In the genomic region with DNA sequence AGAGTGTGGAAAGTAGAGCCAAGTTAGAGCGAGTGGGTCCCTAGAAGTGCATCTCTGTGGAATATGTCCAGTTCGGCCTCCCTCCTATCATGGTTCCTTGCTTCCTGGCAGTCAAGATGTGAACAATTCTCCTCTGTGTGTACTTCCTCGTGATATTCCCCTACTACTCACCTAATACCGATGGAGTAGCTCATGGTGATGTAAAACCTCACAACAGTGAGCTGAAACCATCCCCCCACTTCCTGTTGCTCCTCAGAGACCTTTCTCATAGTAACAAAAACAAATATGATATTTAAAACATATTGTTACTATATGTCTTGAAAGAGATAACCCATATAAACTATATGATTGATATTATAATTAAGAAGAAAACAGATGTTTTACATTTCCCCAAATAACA, we compare ENCODE assay signal across 14 mouse cellular contexts.
"Had no signal": no experiment of that assay in that cellular context is flagged by ENCODE, and none has a peak within 500 bp of the region (broad histone marks: within the 10 kb centered on the region; RNA-seq: fewer than 3 reads in every experiment).

No protein-coding gene starts in this region.

- ATAC-seq: hindbrain, postnatal 0 days; intestine, embryonic 16.5 days; liver, embryonic 12.5 days had no signal

- DNase-seq: gastrocnemius, postnatal 14 days; gastrocnemius, postnatal 36 days; heart, adult 11 months; heart, adult 2 months; heart, postnatal 14 days; heart, postnatal 36 days; kidney, adult 11 months; kidney, postnatal 14 days; layer of hippocampus, adult 9-11 months; layer of hippocampus, postnatal 36 days; left cerebral cortex, postnatal 4 days had no signal
